Mouse (Mus musculus): ENCODE results near the gene Cenph. TPM values are rescaled to one million over a fixed set of nuclear protein-coding genes. Genes with fewer than 3 reads are reported as not detected.
"Not testable (repeated sequence)": the region's sequence is repeated elsewhere in the genome, so short reads cannot be mapped to it uniquely, and the experiment has no call there.

Cenph gene
- total RNA-seq, 2 experiments from 2014 or later: not detected

DNA sequence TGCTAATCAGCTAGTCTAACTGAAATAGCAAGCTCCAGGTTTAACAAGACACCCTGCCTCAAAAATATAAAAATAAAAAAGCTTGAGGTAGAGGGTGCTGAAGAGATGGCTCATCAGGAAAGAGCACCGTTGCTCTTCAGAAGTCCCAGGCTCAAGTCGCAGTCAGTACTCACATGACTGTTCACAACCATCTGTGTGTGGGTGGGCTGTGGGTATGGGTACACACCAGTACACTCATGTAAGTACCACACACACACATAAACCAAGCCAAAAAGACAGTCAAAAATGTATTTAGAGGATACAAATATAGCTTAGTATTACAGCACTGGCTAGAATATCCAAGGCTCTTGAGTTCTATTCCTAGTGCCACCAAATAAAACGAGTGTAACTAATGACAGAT, 29.6 kb downstream of the Cenph start:
- DNase-seq: no peak

DNA sequence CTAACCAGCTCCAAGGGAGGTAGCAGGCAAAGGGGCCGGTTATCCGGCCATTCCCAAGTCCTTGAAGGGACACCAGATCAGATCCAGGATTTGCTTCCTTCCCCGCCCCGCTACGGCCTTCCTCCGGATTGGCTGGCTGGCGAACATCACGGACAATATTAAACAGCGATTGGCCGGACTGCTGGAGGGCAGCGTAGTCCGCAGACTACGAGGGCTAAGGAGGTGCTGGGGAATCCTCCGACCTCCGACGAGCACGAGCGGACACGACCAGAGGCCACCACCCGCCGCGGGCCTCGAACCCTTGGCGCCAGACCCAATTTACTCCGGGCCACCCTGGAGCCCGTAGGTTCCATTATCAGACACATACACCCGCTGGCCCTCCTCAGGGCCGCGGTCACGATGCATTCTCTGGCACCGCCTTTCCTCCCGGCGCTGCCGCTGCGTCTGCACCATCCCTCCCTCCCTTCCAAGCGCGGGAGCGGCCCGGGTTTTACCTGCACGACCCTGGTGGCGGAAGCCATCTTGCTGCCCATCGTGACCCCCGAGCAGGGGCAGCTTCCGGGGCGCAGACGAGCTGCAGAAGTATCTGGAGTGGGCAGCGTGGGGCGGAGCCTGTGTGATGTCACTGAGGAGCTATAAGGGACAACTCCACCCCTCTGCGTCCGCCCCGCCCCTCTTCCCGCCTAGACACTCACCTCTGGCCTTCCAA, 31.5 kb downstream of the Cenph start, which contains the start of gene Mrps36:
Gene Mrps36 (minus strand): TSS at position 624 of the 709 bp plus-strand sequence.
- peak; percentile 96 for DNase-seq

DNA sequence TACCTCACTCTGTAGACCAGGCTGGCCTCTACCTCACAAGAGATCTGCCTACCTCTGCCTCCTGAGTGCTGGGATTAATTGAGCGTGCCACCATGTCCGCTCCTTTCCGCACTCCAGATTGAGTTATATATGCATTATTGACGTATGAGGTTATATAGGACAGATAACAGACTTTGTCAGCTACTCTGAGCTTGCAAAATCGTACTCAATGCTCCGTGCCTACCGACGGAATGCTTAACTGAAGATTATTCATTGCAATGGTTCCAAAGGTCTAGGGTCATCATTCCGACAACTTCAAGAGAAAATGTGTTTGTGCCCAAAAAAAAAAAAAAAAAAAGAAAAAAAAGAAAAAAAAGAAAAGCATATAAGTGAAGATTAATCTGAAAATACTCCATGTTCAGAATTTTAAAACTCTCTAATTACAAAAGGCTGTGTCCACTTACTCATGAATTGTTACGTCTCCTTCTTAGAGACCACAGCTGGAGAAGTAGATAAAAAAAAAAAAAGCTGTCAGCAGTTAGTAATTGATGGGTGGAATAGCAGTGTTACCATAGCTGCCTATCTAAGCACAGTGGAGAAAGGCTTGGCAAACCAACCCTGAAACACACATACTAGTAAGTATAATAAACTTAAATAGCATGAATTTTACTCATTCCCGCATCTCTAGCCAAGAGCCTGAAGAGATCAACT, 32.2 kb downstream of the Cenph start:
- DNase-seq: no peak

DNA sequence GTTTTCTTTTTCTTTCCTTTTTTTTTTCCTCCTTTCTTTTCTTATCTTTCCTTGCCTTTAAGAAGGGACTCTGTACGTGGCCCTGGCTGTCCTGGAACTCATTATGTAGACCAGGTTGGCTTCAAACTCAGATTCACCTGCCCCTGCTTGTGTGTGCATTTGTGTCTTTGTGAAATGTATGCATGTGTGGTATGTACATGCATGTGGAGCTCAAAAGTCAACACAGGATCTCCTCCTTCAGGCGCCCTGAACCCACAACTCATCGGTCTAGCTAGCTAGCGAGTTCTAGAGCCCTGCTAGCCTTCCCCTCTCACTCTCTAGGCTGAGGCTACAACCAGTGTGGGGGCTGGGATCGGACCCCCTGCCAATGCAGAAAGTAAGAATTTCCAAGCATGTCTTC, 32.9 kb downstream of the Cenph start:
- no peak for DNase-seq

DNA sequence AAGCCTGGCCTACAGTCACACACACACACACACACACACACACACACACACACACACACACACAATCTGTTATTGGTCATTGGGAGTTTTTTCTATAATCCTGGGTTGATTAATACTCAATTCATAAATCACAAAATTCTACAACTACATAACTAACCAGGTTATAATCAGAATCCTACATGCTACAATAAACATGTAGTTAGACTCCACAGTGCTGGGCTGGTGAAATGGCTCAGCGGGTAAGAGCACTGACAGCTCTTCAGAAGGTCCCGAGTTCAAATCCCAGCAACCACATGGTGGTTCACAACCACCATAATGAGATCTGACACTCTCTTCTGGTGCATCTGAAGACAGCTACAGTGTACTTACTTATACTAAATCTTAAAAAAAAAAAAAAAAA, 42.9 kb downstream of the Cenph start:
- DNase-seq: no peak

DNA sequence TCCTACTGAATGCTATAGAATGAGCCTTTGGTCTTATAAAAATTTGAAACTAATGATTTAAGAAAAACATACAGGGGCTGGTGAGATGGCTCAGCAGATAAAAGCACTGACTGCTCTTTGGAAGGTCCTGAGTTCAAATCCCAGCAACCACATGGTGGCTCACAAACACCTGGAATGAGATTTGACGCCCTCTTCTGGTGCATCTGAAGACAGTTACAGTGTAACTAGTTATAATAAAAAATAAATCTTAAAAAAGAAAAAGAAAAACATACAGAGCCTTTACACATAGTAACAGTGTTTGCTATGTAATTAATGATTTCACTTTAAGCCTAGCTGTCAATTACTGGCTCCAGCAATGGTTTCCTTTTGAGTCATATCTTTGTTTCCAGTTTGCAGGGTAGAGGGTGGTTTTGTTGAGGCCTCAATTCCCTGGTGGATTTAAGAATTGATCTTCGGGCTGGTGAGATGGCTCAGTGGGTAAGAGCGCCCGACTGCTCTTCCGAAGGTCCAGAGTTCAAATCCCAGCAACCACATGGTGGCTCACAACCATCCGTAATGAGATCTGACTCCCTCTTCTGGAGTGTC, 44.1 kb downstream of the Cenph start:
- not testable (repeated sequence) for DNase-seq

DNA sequence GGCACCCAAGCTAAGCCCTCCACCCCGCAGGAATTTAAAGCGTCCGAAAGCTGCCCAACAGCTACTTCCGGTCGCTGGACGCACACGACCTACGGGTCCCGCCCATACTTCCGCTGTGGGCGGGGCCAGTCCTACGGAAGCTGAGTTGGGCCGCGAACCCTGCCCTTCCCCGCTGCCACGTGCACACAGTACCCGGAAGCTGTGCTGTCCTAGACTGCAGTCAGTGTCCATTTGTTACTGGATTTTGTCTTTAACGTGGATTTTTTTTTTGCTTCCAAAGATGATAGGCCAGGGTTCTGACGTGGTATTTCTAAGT, 44.9 kb downstream of the Cenph start, which contains the start of gene Cdk7:
Gene Cdk7 (minus strand): TSS at position 79 of the 316 bp plus-strand sequence.
- peak; percentile 95 for DNase-seq

DNA sequence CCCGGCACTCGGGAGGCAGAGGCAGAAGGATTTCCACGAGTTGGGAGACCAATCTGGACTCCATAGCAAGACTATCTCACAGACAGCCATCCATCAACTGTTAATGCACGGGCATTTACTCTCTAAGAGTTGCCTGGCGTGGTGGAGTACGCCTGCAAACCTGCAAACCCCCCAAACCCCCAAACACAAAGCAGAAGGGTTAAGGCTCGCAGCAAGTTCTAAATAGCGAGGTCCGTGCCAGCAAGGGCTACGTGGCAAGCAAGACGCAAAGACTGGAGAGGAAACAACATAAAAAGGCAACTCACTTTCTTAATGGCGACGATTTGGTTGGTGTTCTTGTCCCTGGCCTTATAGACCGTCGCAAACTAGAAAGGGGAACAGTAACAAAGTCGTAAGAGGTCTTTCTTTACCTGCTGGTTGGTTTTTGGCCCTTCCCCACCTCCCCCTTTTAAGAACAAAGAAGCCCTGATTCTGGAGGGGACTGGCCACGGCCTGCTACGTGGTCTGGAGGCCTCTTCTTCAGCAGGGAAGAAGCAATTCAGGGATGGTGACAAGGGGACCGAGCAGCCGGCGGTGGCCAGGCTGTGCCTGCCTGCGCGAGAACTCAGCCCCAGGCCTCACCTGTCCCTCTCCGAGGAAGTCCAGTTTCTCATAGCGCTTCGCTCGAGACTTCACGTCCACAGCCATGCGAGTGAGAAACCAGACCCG, 45.4 kb downstream of the Cenph start:
- DNase-seq: peak in 1 of 2 experiments; percentile 33

DNA sequence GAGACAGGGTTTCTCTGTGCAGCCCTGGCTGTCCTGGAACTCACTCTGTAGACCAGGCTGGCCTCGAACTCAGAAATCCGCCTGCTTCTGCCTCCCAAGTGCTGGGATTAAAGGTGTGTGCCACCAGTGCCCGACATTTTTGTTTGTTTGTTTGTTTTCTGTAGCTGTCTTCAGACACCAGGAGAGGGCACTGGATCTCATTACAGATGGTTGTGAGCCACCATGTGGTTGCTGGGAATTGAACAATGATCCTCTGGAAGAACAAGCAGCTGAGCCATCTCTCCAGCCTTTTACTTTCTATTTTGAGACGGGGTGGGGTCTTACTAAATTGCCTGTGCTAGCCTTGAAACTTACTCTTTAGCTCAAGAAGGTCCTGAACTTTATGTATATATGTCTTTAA, 47.2 kb downstream of the Cenph start:
- not testable (repeated sequence) for DNase-seq

DNA sequence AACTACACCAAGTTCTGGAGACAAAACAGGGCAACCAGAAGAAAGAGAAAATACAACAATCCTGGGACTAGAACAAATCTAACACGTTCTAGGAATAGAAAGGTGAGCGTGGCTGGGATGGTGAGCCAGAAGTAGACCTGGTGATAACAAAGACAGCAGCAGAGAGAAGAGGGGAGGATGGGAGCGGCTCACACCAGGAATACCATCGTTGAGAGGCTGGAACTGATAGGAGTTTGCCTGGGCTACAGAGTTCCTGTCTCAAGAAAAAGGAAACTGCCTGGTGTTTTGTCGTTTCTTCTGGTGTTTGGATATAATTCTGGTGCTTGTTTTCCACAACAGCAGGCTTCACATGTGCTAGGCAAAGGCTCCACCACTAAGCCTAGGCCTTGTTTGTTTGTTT, 47.6 kb downstream of the Cenph start:
- DNase-seq: no peak

DNA sequence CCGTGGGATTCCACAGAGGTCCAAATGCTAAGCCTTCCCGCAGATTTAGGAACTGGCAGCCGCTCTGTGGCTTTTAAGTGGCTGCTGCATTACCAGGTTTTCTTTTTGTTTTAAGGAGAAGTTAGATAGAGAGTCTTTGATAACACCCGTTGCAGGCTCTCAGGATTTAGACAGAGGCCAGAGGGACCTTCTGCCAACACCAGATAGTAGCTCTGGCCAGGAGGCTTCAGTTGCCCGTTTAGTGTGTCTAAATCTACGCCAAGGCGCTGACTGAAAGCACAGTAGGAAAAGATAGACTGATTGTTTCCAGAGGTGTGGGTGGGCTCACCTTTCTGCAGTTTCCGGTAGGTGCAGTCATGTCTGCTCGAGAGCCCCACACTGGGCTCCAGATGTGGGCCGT, 50.5 kb downstream of the Cenph start:
- no peak for DNase-seq

DNA sequence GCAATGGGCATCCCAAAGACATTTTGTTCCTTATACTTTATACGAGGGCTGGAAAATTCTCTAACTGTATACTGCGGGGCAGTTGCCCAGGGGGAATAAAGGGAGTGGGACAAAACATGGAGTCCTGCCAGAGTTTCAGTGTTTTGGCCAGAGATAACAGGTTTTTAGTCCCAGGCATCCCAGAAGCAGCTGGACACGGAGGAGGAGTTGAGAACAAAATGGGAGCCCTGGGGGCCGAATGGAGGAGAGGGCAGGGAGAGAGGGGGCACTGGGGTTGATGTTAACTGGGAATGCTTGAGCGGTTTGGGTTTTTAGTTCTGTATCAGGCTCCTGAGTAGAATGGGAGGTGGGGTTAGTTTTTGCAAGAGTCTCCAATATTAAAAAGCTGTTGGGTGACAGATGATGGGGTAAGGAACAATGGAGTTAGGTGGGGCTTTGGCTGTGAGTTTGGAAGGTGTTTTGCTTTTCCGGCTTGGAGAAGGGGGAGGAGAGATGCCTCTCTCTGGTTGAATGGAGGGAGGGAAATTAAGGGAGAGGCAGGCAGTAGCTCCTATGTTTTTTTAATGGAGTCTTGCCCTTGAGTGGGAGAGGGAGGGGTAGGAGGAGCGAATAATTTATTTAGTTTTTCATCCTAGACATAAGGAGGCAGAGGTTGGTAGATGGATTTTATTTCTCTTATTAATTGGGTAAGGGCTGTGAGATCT, 51.5 kb downstream of the Cenph start:
- DNase-seq: no peak

DNA sequence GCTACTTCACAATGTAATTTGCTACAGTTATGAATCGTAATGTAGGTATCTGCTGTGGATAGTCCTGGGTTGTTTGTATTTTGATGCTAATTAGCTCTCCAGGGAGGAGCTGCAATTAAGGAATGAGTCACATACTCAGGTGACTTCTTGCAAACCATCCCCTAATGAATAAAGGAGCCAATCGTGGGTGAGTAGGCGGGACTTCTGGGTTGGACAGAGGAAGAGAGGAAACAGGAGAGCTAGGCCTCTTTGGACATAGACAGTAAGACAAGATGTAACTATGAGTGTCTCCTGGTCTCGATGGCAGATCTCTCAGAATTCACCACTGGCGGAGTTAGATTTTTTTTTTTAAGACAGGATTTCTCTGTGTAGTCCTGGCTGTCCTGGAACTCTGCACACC, 54.0 kb downstream of the Cenph start:
- no peak for DNase-seq

DNA sequence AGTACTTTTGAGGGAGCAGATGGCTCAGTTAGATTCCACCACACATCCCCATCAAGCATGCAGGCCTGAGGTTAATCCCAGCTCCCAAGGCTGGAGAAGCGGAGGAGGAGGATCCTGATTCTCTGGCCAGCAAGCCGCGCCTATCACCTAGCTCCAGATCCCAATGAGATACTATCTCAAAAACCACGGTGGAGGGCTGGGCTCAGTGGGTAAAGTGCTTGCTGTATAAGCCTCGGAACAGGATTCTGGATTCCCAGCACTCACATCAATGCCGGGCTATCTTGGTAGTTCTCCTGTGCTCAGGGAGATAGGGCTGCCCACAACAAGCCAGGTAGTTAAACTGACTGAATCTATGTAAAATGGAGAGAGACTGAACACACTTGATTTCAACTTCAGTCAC, 60.2 kb downstream of the Cenph start:
- DNase-seq: no peak

Other genes with a start within 250 kb of the Cenph start
- gene Ocln, start 223.2 kb downstream of the Cenph start, total RNA-seq (2021): under 1 TPM; 0.57 to 0.87 TPM
- gene Marveld2, start 158.9 kb downstream of the Cenph start, total RNA-seq (2021): under 1 TPM; 0.42 to 0.57 TPM
- gene Ak6, start 124.9 kb downstream of the Cenph start, total RNA-seq (2021): 10 to 100 TPM; 59.8 to 63.5 TPM
- gene Rad17, start 124.8 kb downstream of the Cenph start, total RNA-seq (2021): 10 to 100 TPM; 15.0 to 17.1 TPM
- 10 to 100 TPM in 1 of 2 experiments, 1 to 10 TPM in 1; 9.6 to 18.1 TPM for gene Taf9, start 124.3 kb downstream of the Cenph start, total RNA-seq (2021)
- gene Ccdc125, start 106.2 kb downstream of the Cenph start, total RNA-seq (2021): under 1 TPM; 0.17 to 0.46 TPM
- gene Cdk7, start 45.0 kb downstream of the Cenph start, total RNA-seq (2021): 10 to 100 TPM; 21.3 to 22.2 TPM
- gene Mrps36, start 31.2 kb downstream of the Cenph start, total RNA-seq (2021): 100 to 1,000 TPM; 165 to 196 TPM
- 1 to 10 TPM in 1 of 2 experiments, under 1 TPM in 1; 0.57 to 1.1 TPM for gene Ccnb1, start 10.7 kb upstream of the Cenph start, total RNA-seq (2021)
- gene Slc30a5, start 57.5 kb upstream of the Cenph start, total RNA-seq (2021): 10 to 100 TPM; 20.1 to 21.8 TPM

Measured in heart, adult 18-20 months (tissue).